Comparison of ENCODE assay signal across 21 mouse cellular contexts in genomic region chr14:47265829-47266228, GRCm38 (mm10). TPM values are rescaled to one million over a fixed set of nuclear protein-coding genes. Genes with fewer than 3 reads are reported as not detected.
DNase-seq lines count a peak whose midpoint lies in the region.
"Had no signal": no experiment of that assay in that cellular context is flagged by ENCODE, and none has a peak within 500 bp of the region (broad histone marks: within the 10 kb centered on the region; RNA-seq: fewer than 3 reads in every experiment).

No protein-coding gene starts in this region.

- 92% methylated on average over 8 of the region's 8 CpGs for WGBS in heart, embryonic 10.5 days

- H3K9me3 ChIP-seq in heart, embryonic 10.5 days = no peaks in the 10 kb centered on the region
- H3K9me3 ChIP-seq: embryonic facial prominence, embryonic 15.5 days; forebrain, embryonic 10.5 days; hindbrain, embryonic 12.5 days had no signal

- H3K4me3 ChIP-seq in heart, embryonic 10.5 days = no peak overlapping the region
- H3K4me3 ChIP-seq: embryonic facial prominence, embryonic 15.5 days; erythroblast, embryonic 14.5 days; forebrain, embryonic 10.5 days; gastrocnemius, adult 2 months; hindbrain, embryonic 12.5 days had no signal

- H3K36me3 ChIP-seq in heart, embryonic 10.5 days = peaks cover 77% of the 10 kb centered on the region

- no peaks in the 10 kb centered on the region for H3K4me1 ChIP-seq in heart, embryonic 10.5 days
- H3K4me1 ChIP-seq: embryonic facial prominence, embryonic 15.5 days; forebrain, embryonic 10.5 days; hindbrain, embryonic 12.5 days had no signal

- intact Hi-C loops in left cerebral cortex, postnatal 10 days (cut with DNase I) = no loop called here

- DNase-seq in heart, adult 11 months = peak; percentile 64
- DNase-seq in heart, embryonic 10.5 days (ENCODE audit: low spot score) = no peak
- DNase-seq in left cerebral cortex, adult 18-20 months (ENCODE audit: low spot score in 2 of 2) = peak; percentile 11 to 13
- DNase-seq in left cerebral cortex, postnatal 10 days (ENCODE audit: extremely low spot score in 1 of 2, low spot score in 2 of 2) = no peak
- DNase-seq in right cerebral cortex, postnatal 25 days = peak; percentile 11
- DNase-seq in right cerebral cortex, adult 2 months (ENCODE audit: low spot score in 2 of 2) = no peak
- DNase-seq in cerebellum, postnatal 36 days = no peak
- DNase-seq: adrenal gland, postnatal 14 days; cerebellum, adult 18-20 months; cerebellum, adult 9-11 months; embryo, embryonic 11 days; gastrocnemius, adult 2 months; gastrocnemius, postnatal 25 days; heart, postnatal 10 days; heart, postnatal 4 days had no signal

- H3K27ac ChIP-seq in heart, embryonic 10.5 days = no peak overlapping the region
- H3K27ac ChIP-seq: embryonic facial prominence, embryonic 15.5 days; forebrain, embryonic 10.5 days; gastrocnemius, adult 2 months; hindbrain, embryonic 12.5 days had no signal

- H3K27me3 ChIP-seq in heart, embryonic 10.5 days (ENCODE audit: insufficient read depth, poor library complexity, severe bottlenecking) = no peaks in the 10 kb centered on the region
- H3K27me3 ChIP-seq: CH12.LX; embryonic facial prominence, embryonic 15.5 days; hindbrain, embryonic 12.5 days; Patski had no signal

RNA-seq across cellular contexts. Expression of gene Wdhd1, which starts 10.8 kb away (rescaled TPM):
- 31.8 and 35.9 TPM in 2 replicates for polyA plus RNA-seq in heart, embryonic 10.5 days (2016; fragmentation: Nextera tagmentation; extraction: Ambion mirVana)
- 1 to 10 TPM; 4.5 to 4.6 TPM for total RNA-seq in left cerebral cortex, adult 18-20 months (2021)
- total RNA-seq in left cerebral cortex, postnatal 10 days (2021) = 1 to 10 TPM; 6.1 to 6.3 TPM

RNA-seq across cellular contexts. Expression of gene Socs4, which starts 10.9 kb away (rescaled TPM):
- polyA plus RNA-seq in heart, embryonic 10.5 days (2016; fragmentation: Nextera tagmentation; extraction: Ambion mirVana) = 2.0 and 3.3 TPM in 2 replicates
- 10 to 100 TPM; 13.2 to 14.3 TPM for total RNA-seq in left cerebral cortex, adult 18-20 months (2021)
- 1 to 10 TPM; 9.2 to 9.8 TPM for total RNA-seq in left cerebral cortex, postnatal 10 days (2021)

RNA-seq across cellular contexts. Expression of gene Mapk1ip1l, which starts 32.2 kb away (rescaled TPM):
- polyA plus RNA-seq in heart, embryonic 10.5 days (2016; fragmentation: Nextera tagmentation; extraction: Ambion mirVana) = 79.9 and 82.1 TPM in 2 replicates
- total RNA-seq in left cerebral cortex, adult 18-20 months (2021) = 10 to 100 TPM; 47.0 to 48.4 TPM
- 10 to 100 TPM; 72.3 to 73.8 TPM for total RNA-seq in left cerebral cortex, postnatal 10 days (2021)

Comparison
In these comparisons a context has a peak if more than half of its experiments do, and no peak if none do; other contexts are left out.
1. DNase-seq: peak in heart, adult 11 months (single experiment), left cerebral cortex, adult 18-20 months (2 of 2) and right cerebral cortex, postnatal 25 days (single experiment); none in heart, embryonic 10.5 days (single experiment), left cerebral cortex, postnatal 10 days (0 of 2), right cerebral cortex, adult 2 months (0 of 2) and cerebellum, postnatal 36 days (0 of 2).